Mouse (Mus musculus): ENCODE measurements around the gene Isg20l2. TPM values are rescaled to one million over a fixed set of nuclear protein-coding genes. Genes with fewer than 3 reads are reported as not detected.

Gene Isg20l2
- total RNA-seq, 2 experiments from 2014 or later = 12.8 to 16.0 TPM

- DNase-seq (ENCODE audit: low spot score in 2 of 2) = no peak
- intact Hi-C loops (cut with DNase I) = loop anchor here (1.0 kb wide), 2 partner anchors 16 to 100 kb away; no protein-coding TSS in a partner anchor
These were observed 40.9 kb downstream of the Isg20l2 start, which contains the start of gene Nes for GRCm38 (mm10) chr3:87970939-87971488. Gene Nes (plus strand): TSS chr3:87971078.

GRCm38 (mm10) chr3:87971489-87972202 lies 41.5 kb downstream of the Isg20l2 start:
- intact Hi-C loops (cut with DNase I) = no loop called here
- DNase-seq (ENCODE audit: low spot score in 2 of 2) = no peak

- intact Hi-C loops (cut with DNase I) = no loop called here
- DNase-seq (ENCODE audit: low spot score in 2 of 2) = peak in 1 of 2 experiments; percentile 32
These were observed 42.1 kb downstream of the Isg20l2 start for GRCm38 (mm10) chr3:87972203-87972664.

- intact Hi-C loops (cut with DNase I) = no loop called here
- DNase-seq (ENCODE audit: low spot score in 2 of 2) = no peak
These were observed 42.7 kb downstream of the Isg20l2 start for GRCm38 (mm10) chr3:87972776-87973175.

- intact Hi-C loops (cut with DNase I) = no loop called here
- no peak for DNase-seq (ENCODE audit: low spot score in 2 of 2)
These were observed 43.7 kb downstream of the Isg20l2 start for GRCm38 (mm10) chr3:87973593-87974380.

GRCm38 (mm10) chr3:87974381-87974987 lies 44.4 kb downstream of the Isg20l2 start:
- intact Hi-C loops (cut with DNase I) = no loop called here
- no peak for DNase-seq (ENCODE audit: low spot score in 2 of 2)

GRCm38 (mm10) chr3:87979493-87979892 lies 49.4 kb downstream of the Isg20l2 start:
- no peak for DNase-seq (ENCODE audit: low spot score in 2 of 2)
- intact Hi-C loops (cut with DNase I) = no loop called here

- DNase-seq (ENCODE audit: low spot score in 2 of 2) = no peak
- intact Hi-C loops (cut with DNase I) = no loop called here
These were observed 50.0 kb downstream of the Isg20l2 start for GRCm38 (mm10) chr3:87980085-87980484.

GRCm38 (mm10) chr3:87980728-87981127 lies 50.6 kb downstream of the Isg20l2 start:
- intact Hi-C loops (cut with DNase I) = no loop called here

GRCm38 (mm10) chr3:87981214-87981760 lies 51.2 kb downstream of the Isg20l2 start:
- intact Hi-C loops (cut with DNase I) = no loop called here
- no peak for DNase-seq (ENCODE audit: low spot score in 2 of 2)

More at GRCm38 (mm10) chr3:87980728-87981127, 50.6 kb downstream of the Isg20l2 start:
- DNase-seq (ENCODE audit: low spot score in 2 of 2) = no peak

- intact Hi-C loops (cut with DNase I) = no loop called here
- no peak for DNase-seq (ENCODE audit: low spot score in 2 of 2)
These were observed 52.1 kb downstream of the Isg20l2 start for GRCm38 (mm10) chr3:87981894-87982835.

GRCm38 (mm10) chr3:87982836-87983601 lies 52.9 kb downstream of the Isg20l2 start:
- intact Hi-C loops (cut with DNase I) = no loop called here
- no peak for DNase-seq (ENCODE audit: low spot score in 2 of 2)

GRCm38 (mm10) chr3:87983627-87984026 lies 53.5 kb downstream of the Isg20l2 start:
- DNase-seq (ENCODE audit: low spot score in 2 of 2) = no peak
- intact Hi-C loops (cut with DNase I) = no loop called here

GRCm38 (mm10) chr3:87984094-87984493 lies 54.0 kb downstream of the Isg20l2 start:
- intact Hi-C loops (cut with DNase I) = no loop called here
- no peak for DNase-seq (ENCODE audit: low spot score in 2 of 2)

GRCm38 (mm10) chr3:87985505-87986320 lies 55.6 kb downstream of the Isg20l2 start:
- intact Hi-C loops (cut with DNase I) = loop anchor here (2.0 kb wide), 1 partner anchor 51 kb away; no protein-coding TSS in a partner anchor

GRCm38 (mm10) chr3:87986868-87987267 lies 56.8 kb downstream of the Isg20l2 start:
- intact Hi-C loops (cut with DNase I) = loop anchor here (1.0 to 2.0 kb wide), 2 partner anchors 17 to 52 kb away; no protein-coding TSS in a partner anchor
- DNase-seq (ENCODE audit: low spot score in 2 of 2) = peak; percentile 85 to 90

More at GRCm38 (mm10) chr3:87985505-87986320, 55.6 kb downstream of the Isg20l2 start:
- DNase-seq (ENCODE audit: low spot score in 2 of 2) = no peak

GRCm38 (mm10) chr3:87987633-87988032 lies 57.5 kb downstream of the Isg20l2 start:
- DNase-seq (ENCODE audit: low spot score in 2 of 2) = no peak
- intact Hi-C loops (cut with DNase I) = loop anchor here (1.0 to 2.0 kb wide), 2 partner anchors 17 to 53 kb away; no protein-coding TSS in a partner anchor
